Mouse (Mus musculus): ENCODE results near the gene Srsf6. TPM values are rescaled to one million over a fixed set of nuclear protein-coding genes. Genes with fewer than 3 reads are reported as not detected.

Srsf6 gene
- polyA plus RNA-seq, 1 experiment from 2014 or later, result 112 TPM

- 12% methylated on average over 5 of the region's 5 CpGs for whole genome bisulfite sequencing
- no peaks in the 10 kb centered on the region for H3K27me3 ChIP-seq (replicated peaks; ENCODE audit: control insufficient read depth, insufficient read depth, low read length)
- no peak overlapping the region for H3K4me2 ChIP-seq (ENCODE audit: low read length)
- no peak overlapping the region for H3K27ac ChIP-seq (ENCODE audit: low read depth, low read length)
- no peaks in the 10 kb centered on the region; the same call in 1 of the 2 replicates for H3K36me3 ChIP-seq (ENCODE audit: control insufficient read depth, insufficient read depth, low read length)
- peak; percentile 40; the same call in 1 of the 2 replicates for ATAC-seq
- H3K4me1 ChIP-seq (ENCODE audit: control insufficient read depth, insufficient read depth, low read depth, low read length), result no peaks in the 10 kb centered on the region; the same call in 1 of the 2 replicates
- no peak overlapping the region for H3K4me3 ChIP-seq (ENCODE audit: low read length)
- no peaks in the 10 kb centered on the region for H3K9me3 ChIP-seq (ENCODE audit: control insufficient read depth, low read length)
- no peak overlapping the region for H3K9ac ChIP-seq (ENCODE audit: low read depth, low read length)
Measured at GRCm38 (mm10) chr2:162968357-162968756, 37.0 kb downstream of the Srsf6 start.

GRCm38 (mm10) chr2:162969101-162969500, 37.8 kb downstream of the Srsf6 start:
- Histone ChIP-seq H3K4me1 (ENCODE audit: control insufficient read depth, insufficient read depth, low read depth, low read length) (peaks cover 6% of the 10 kb centered on the region), H3K9ac (ENCODE audit: low read depth, low read length) (no peak overlapping the region), H3K4me2 (ENCODE audit: low read length) (no peak overlapping the region), H3K4me3 (ENCODE audit: low read length) (no peak overlapping the region), H3K27ac (ENCODE audit: low read depth, low read length) (no peak overlapping the region), H3K27me3 (replicated peaks; ENCODE audit: control insufficient read depth, insufficient read depth, low read length) (no peaks in the 10 kb centered on the region), H3K36me3 (ENCODE audit: control insufficient read depth, insufficient read depth, low read length) (no peaks in the 10 kb centered on the region; the same call in 1 of the 2 replicates), H3K9me3 (ENCODE audit: control insufficient read depth, low read length) (no peaks in the 10 kb centered on the region)
- no peak for ATAC-seq
- WGBS, result 77% methylated on average over 3 of the region's 3 CpGs

DNA sequence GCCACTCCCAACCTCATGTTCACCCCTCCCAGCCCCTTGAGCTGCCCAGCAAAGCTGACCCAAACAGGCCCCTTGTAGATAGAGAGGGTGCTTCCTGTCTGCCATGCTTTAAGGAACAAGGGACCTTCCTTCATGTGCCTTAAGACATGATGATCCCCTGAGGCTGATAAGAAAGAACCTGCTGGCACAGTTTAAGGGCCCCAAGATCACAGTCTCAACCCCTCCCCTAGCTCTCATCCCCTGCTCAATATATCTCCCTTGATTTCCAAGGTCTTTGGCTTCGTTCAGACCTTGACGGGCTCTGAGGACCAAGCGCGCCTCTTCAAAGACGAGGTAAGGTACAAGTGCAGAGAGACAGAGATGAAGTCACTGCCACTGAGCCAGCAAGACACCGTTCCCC, 39.6 kb downstream of the Srsf6 start:
- Histone ChIP-seq H3K27ac (ENCODE audit: low read depth, low read length) (no peak overlapping the region), H3K4me1 (ENCODE audit: control insufficient read depth, insufficient read depth, low read depth, low read length) (peaks cover 16% of the 10 kb centered on the region), H3K27me3 (replicated peaks; ENCODE audit: control insufficient read depth, insufficient read depth, low read length) (no peaks in the 10 kb centered on the region), H3K9me3 (ENCODE audit: control insufficient read depth, low read length) (no peaks in the 10 kb centered on the region), H3K36me3 (ENCODE audit: control insufficient read depth, insufficient read depth, low read length) (no peaks in the 10 kb centered on the region; the same call in 1 of the 2 replicates), H3K4me3 (ENCODE audit: low read length) (no peak overlapping the region), H3K4me2 (ENCODE audit: low read length) (no peak overlapping the region), H3K9ac (ENCODE audit: low read depth, low read length) (no peak overlapping the region)
- ATAC-seq, result no peak
- 85% methylated on average over 6 of the region's 6 CpGs for whole genome bisulfite sequencing

GRCm38 (mm10) chr2:162972752-162973151, 41.4 kb downstream of the Srsf6 start:
- 57% methylated on average over 7 of the region's 7 CpGs for WGBS
- ATAC-seq, result no peak
- H3K4me1 ChIP-seq (ENCODE audit: control insufficient read depth, insufficient read depth, low read depth, low read length), result peaks cover 16% of the 10 kb centered on the region
- H3K36me3 ChIP-seq (ENCODE audit: control insufficient read depth, insufficient read depth, low read length), result no peaks in the 10 kb centered on the region
- H3K27ac ChIP-seq (ENCODE audit: low read depth, low read length), result no peak overlapping the region
- H3K9ac ChIP-seq (ENCODE audit: low read depth, low read length), result no peak overlapping the region
- no peaks in the 10 kb centered on the region for H3K27me3 ChIP-seq (replicated peaks; ENCODE audit: control insufficient read depth, insufficient read depth, low read length)
- H3K4me2 ChIP-seq (ENCODE audit: low read length), result no peak overlapping the region
- no peaks in the 10 kb centered on the region for H3K9me3 ChIP-seq (ENCODE audit: control insufficient read depth, low read length)
- no peak overlapping the region for H3K4me3 ChIP-seq (ENCODE audit: low read length)

DNA sequence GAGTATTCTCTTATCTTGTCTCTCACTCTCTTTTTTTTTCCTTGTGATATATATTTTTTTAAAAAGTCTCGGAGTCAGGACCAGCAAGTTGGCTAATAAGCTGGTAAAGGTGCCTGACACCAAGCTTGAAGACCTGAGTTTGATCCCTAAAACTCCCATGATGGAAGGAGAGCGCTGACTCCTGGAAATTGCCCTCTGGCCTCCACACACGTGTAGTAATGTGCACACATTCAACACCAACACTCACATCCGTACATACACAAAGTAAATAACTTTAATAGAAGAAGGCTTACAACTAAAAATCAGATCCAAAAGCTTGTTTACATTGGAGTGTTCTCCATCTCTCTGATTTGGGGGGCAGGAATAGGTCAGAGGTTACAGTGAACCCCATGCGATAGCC, 41.9 kb downstream of the Srsf6 start:
- WGBS, result 68% methylated on average over 5 of the region's 5 CpGs
- Histone ChIP-seq H3K4me2 (ENCODE audit: low read length) (no peak overlapping the region), H3K27ac (ENCODE audit: low read depth, low read length) (no peak overlapping the region), H3K9me3 (ENCODE audit: control insufficient read depth, low read length) (no peaks in the 10 kb centered on the region), H3K4me1 (ENCODE audit: control insufficient read depth, insufficient read depth, low read depth, low read length) (peaks cover 16% of the 10 kb centered on the region), H3K36me3 (ENCODE audit: control insufficient read depth, insufficient read depth, low read length) (no peaks in the 10 kb centered on the region), H3K4me3 (ENCODE audit: low read length) (no peak overlapping the region), H3K27me3 (replicated peaks; ENCODE audit: control insufficient read depth, insufficient read depth, low read length) (no peaks in the 10 kb centered on the region), H3K9ac (ENCODE audit: low read depth, low read length) (no peak overlapping the region)
- ATAC-seq, result no peak

GRCm38 (mm10) chr2:162973637-162974036, 42.3 kb downstream of the Srsf6 start:
- no peak overlapping the region for H3K27ac ChIP-seq (ENCODE audit: low read depth, low read length)
- H3K4me1 ChIP-seq (ENCODE audit: control insufficient read depth, insufficient read depth, low read depth, low read length), result peaks cover 16% of the 10 kb centered on the region
- H3K4me2 ChIP-seq (ENCODE audit: low read length), result no peak overlapping the region
- no peak for ATAC-seq
- 9% methylated on average over 11 of the region's 11 CpGs for WGBS
- H3K36me3 ChIP-seq (ENCODE audit: control insufficient read depth, insufficient read depth, low read length), result no peaks in the 10 kb centered on the region
- H3K9ac ChIP-seq (ENCODE audit: low read depth, low read length), result no peak overlapping the region
- H3K27me3 ChIP-seq (replicated peaks; ENCODE audit: control insufficient read depth, insufficient read depth, low read length), result no peaks in the 10 kb centered on the region
- H3K4me3 ChIP-seq (ENCODE audit: low read length), result no peak overlapping the region
- no peaks in the 10 kb centered on the region for H3K9me3 ChIP-seq (ENCODE audit: control insufficient read depth, low read length)

DNA sequence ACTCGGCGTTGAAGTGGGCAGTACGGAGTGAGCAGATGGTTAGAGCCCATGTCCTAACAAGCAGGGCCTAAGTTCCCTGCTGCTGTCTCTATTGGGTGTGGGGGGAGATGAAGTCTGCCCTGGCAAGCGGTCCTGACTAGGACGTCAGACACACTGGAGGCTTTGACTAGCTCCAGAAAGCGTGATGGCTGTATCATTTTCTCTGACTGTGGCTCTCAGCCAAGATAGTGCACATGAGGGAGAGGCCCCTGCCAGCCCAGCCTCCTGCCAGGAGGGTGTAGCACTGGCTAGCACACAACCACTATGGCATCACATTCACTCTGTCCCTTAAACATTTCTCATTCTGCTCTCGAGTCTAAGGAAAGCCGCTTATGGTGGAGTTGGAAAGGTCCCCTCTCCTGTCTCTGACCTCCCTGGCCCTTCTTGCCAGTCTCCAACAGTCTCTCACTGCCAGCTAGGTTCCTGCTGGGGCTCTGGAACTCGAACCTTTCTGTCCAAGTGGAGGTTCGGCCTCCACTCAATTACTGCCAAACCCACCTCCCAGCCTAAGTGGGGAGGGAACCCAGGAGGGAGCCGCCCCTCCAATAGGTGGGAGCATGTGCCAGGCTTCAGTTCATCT, 43.9 kb downstream of the Srsf6 start:
- no peak overlapping the region for H3K4me2 ChIP-seq (ENCODE audit: low read length)
- H3K27me3 ChIP-seq (replicated peaks; ENCODE audit: control insufficient read depth, insufficient read depth, low read length), result no peaks in the 10 kb centered on the region
- ATAC-seq, result peak; percentile 66
- H3K9me3 ChIP-seq (ENCODE audit: control insufficient read depth, low read length), result no peaks in the 10 kb centered on the region
- H3K4me3 ChIP-seq (ENCODE audit: low read length), result no peak overlapping the region
- WGBS, result 57% methylated on average over 11 of the region's 11 CpGs
- H3K36me3 ChIP-seq (ENCODE audit: control insufficient read depth, insufficient read depth, low read length), result no peaks in the 10 kb centered on the region
- peak overlapping the region; percentile 31; the same call in 1 of the 2 replicates for H3K27ac ChIP-seq (ENCODE audit: low read depth, low read length)
- peaks cover 16% of the 10 kb centered on the region for H3K4me1 ChIP-seq (ENCODE audit: control insufficient read depth, insufficient read depth, low read depth, low read length)
- no peak overlapping the region for H3K9ac ChIP-seq (ENCODE audit: low read depth, low read length)

GRCm38 (mm10) chr2:162976001-162976400, 44.7 kb downstream of the Srsf6 start:
- Histone ChIP-seq H3K4me2 (ENCODE audit: low read length) (no peak overlapping the region), H3K27me3 (replicated peaks; ENCODE audit: control insufficient read depth, insufficient read depth, low read length) (no peaks in the 10 kb centered on the region), H3K36me3 (ENCODE audit: control insufficient read depth, insufficient read depth, low read length) (no peaks in the 10 kb centered on the region), H3K4me1 (ENCODE audit: control insufficient read depth, insufficient read depth, low read depth, low read length) (peaks cover 16% of the 10 kb centered on the region), H3K4me3 (ENCODE audit: low read length) (no peak overlapping the region), H3K9ac (ENCODE audit: low read depth, low read length) (no peak overlapping the region), H3K9me3 (ENCODE audit: control insufficient read depth, low read length) (no peaks in the 10 kb centered on the region), H3K27ac (ENCODE audit: low read depth, low read length) (no peak overlapping the region)
- WGBS, result 56% methylated on average over 4 of the region's 4 CpGs
- ATAC-seq, result peak; percentile 54; the same call in 1 of the 2 replicates

DNA sequence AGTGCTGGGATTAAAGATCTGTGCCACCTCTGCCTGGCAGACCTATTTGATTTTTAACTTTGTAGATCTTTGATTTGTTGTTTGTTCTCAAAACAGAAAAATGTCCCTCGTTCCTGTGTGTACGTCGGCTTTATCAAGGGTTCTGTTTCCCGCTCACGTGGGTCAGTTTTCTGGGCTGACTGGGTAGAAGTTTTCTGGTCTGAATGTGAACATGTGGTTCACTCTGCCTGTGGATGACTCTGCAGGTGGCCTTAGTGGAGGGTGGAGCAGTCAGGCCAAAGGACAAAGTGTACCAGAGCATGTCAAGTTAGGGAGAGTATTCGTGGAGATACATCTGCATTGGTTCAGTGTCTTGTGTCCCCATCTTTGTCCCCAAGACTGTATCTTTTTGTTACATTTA, 53.1 kb downstream of the Srsf6 start:
- 89% methylated on average over 6 of the region's 6 CpGs for WGBS
- no peak overlapping the region for H3K4me3 ChIP-seq (ENCODE audit: low read length)
- H3K9me3 ChIP-seq (ENCODE audit: control insufficient read depth, low read length), result no peaks in the 10 kb centered on the region
- no peaks in the 10 kb centered on the region for H3K4me1 ChIP-seq (ENCODE audit: control insufficient read depth, insufficient read depth, low read depth, low read length)
- no peaks in the 10 kb centered on the region for H3K36me3 ChIP-seq (ENCODE audit: control insufficient read depth, insufficient read depth, low read length)
- H3K27me3 ChIP-seq (replicated peaks; ENCODE audit: control insufficient read depth, insufficient read depth, low read length), result no peaks in the 10 kb centered on the region; the same call in 1 of the 2 replicates
- no peak overlapping the region for H3K9ac ChIP-seq (ENCODE audit: low read depth, low read length)
- no peak overlapping the region for H3K4me2 ChIP-seq (ENCODE audit: low read length)
- no peak overlapping the region for H3K27ac ChIP-seq (ENCODE audit: low read depth, low read length)
- ATAC-seq, result no peak
